Comparison of ENCODE assay signal across 25 mouse cellular contexts in the genomic region with DNA sequence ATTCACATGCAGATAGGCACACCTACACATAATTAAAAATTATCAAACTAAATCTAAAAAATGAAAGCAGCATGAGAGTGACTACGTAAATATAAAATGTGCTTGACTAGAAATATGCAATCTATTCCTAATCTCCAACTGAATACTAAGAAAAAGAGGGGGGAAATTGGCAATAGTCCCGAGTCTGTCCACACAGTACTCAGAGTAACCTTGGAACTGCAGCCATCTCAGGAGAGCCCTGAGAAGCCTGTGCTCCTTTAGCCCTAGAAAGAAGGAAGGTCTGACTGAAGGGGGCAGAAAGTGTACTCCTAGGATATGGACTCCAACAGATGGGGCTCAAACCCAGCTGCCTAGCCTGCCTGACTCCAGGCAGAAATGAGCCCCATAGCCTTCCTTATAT. TPM values are rescaled to one million over a fixed set of nuclear protein-coding genes. Genes with fewer than 3 reads are reported as not detected.
DNase-seq lines count a peak whose midpoint lies in the region; ATAC-seq and TF ChIP-seq lines count a peak whose summit lies in the region.
"Had no signal": no experiment of that assay in that cellular context is flagged by ENCODE, and none has a peak within 500 bp of the region (broad histone marks: within the 10 kb centered on the region; RNA-seq: fewer than 3 reads in every experiment).

No protein-coding gene starts in this region.

- no peaks in the 10 kb centered on the region for H3K9me3 ChIP-seq in hindbrain, embryonic 13.5 days
- no peaks in the 10 kb centered on the region for H3K9me3 ChIP-seq in hindbrain, embryonic 11.5 days (ENCODE audit: control insufficient read depth, low read length)
- no peaks in the 10 kb centered on the region for H3K9me3 ChIP-seq in kidney, postnatal 0 days (replicated peaks; ENCODE audit: low read length)
- no peaks in the 10 kb centered on the region for H3K9me3 ChIP-seq in lung, embryonic 15.5 days
- no peaks in the 10 kb centered on the region for H3K9me3 ChIP-seq in intestine, postnatal 0 days (ENCODE audit: control insufficient read depth)
- H3K9me3 ChIP-seq: forebrain, embryonic 13.5 days; heart, embryonic 13.5 days; liver, embryonic 13.5 days; midbrain, embryonic 10.5 days; stomach, embryonic 15.5 days had no signal

- no peaks in the 10 kb centered on the region for H3K36me3 ChIP-seq in hindbrain, embryonic 13.5 days
- H3K36me3 ChIP-seq in hindbrain, embryonic 11.5 days (ENCODE audit: control insufficient read depth, insufficient read depth, low read length) = no peaks in the 10 kb centered on the region
- no peaks in the 10 kb centered on the region for H3K36me3 ChIP-seq in kidney, postnatal 0 days (ENCODE audit: insufficient read depth, low read length)
- no peaks in the 10 kb centered on the region for H3K36me3 ChIP-seq in lung, embryonic 15.5 days
- no peaks in the 10 kb centered on the region for H3K36me3 ChIP-seq in intestine, postnatal 0 days (ENCODE audit: control insufficient read depth, insufficient read depth)
- H3K36me3 ChIP-seq: heart, embryonic 13.5 days; liver, embryonic 13.5 days; midbrain, embryonic 10.5 days; stomach, embryonic 15.5 days had no signal

- 89% methylated on average over 2 of the region's 2 CpGs for WGBS in hindbrain, embryonic 13.5 days
- WGBS in hindbrain, embryonic 11.5 days = 89% methylated on average over 2 of the region's 2 CpGs
- WGBS in kidney, postnatal 0 days = 66% methylated on average over 2 of the region's 2 CpGs
- WGBS in lung, embryonic 15.5 days = 64% methylated on average over 2 of the region's 2 CpGs
- 40% methylated on average over 2 of the region's 2 CpGs for WGBS in intestine, postnatal 0 days

- no peaks in the 10 kb centered on the region for H3K27me3 ChIP-seq in hindbrain, embryonic 13.5 days
- no peaks in the 10 kb centered on the region for H3K27me3 ChIP-seq in hindbrain, embryonic 11.5 days (ENCODE audit: control insufficient read depth, insufficient read depth, low read length)
- no peaks in the 10 kb centered on the region for H3K27me3 ChIP-seq in kidney, postnatal 0 days (ENCODE audit: insufficient read depth, low read length)
- H3K27me3 ChIP-seq in lung, embryonic 15.5 days = no peaks in the 10 kb centered on the region
- no peaks in the 10 kb centered on the region for H3K27me3 ChIP-seq in intestine, postnatal 0 days (replicated peaks; ENCODE audit: control insufficient read depth, insufficient read depth, low read length)
- H3K27me3 ChIP-seq: CH12.LX; forebrain, embryonic 13.5 days; heart, embryonic 13.5 days; liver, embryonic 13.5 days; stomach, embryonic 15.5 days had no signal

- H3K9ac ChIP-seq in hindbrain, embryonic 13.5 days = 0 out of 2 replicates have a peak overlapping the region, but pooled peaks have one; percentile 9
- H3K9ac ChIP-seq in hindbrain, embryonic 11.5 days (ENCODE audit: low read depth, low read length) = no peak overlapping the region
- no peak overlapping the region for H3K9ac ChIP-seq in kidney, postnatal 0 days (ENCODE audit: low read depth, low read length)
- no peak overlapping the region for H3K9ac ChIP-seq in lung, embryonic 15.5 days
- H3K9ac ChIP-seq in intestine, postnatal 0 days (ENCODE audit: low read depth, low read length) = no peak overlapping the region
- H3K9ac ChIP-seq: forebrain, embryonic 13.5 days; liver, embryonic 13.5 days; stomach, embryonic 15.5 days had no signal

- no peak for DNase-seq in hindbrain, embryonic 11.5 days (ENCODE audit: low spot score)
- no peak for DNase-seq in kidney, postnatal 0 days (ENCODE audit: low spot score)
- DNase-seq in kidney, adult 8-10 months = no peak
- DNase-seq in lung, adult 18-20 months = no peak
- DNase-seq in cerebellum, postnatal 25 days = no peak
- DNase-seq: adrenal gland, adult 8-10 months; cerebellum, adult 2 months; cerebellum, postnatal 14 days; gastrocnemius, postnatal 10 days; heart, postnatal 10 days; liver, embryonic 13.5 days; lung, postnatal 14 days; thymus, adult 18-20 months; thymus, postnatal 25 days had no signal

- ATAC-seq in hindbrain, embryonic 13.5 days (ENCODE audit: low FRiP score) = no peak
- no peak for ATAC-seq in hindbrain, embryonic 11.5 days (ENCODE audit: low FRiP score)
- ATAC-seq in kidney, postnatal 0 days (replicated peaks; ENCODE audit: low FRiP score, low read depth) = no peak
- ATAC-seq in lung, embryonic 15.5 days (ENCODE audit: borderline replicate concordance, extremely low read depth, low FRiP score, low TSS enrichment) = no peak
- ATAC-seq in intestine, postnatal 0 days = no peak
- ATAC-seq: activated CD4-positive, CD25-positive, alpha-beta regulatory T cell, adult 4 months; forebrain, embryonic 13.5 days; hindbrain, embryonic 16.5 days; midbrain, embryonic 16.5 days had no signal

- no peak overlapping the region for H3K4me3 ChIP-seq in hindbrain, embryonic 13.5 days
- H3K4me3 ChIP-seq in hindbrain, embryonic 11.5 days (ENCODE audit: low read depth, low read length) = no peak overlapping the region
- H3K4me3 ChIP-seq in kidney, postnatal 0 days (replicated peaks; ENCODE audit: low read depth, low read length) = no peak overlapping the region
- no peak overlapping the region for H3K4me3 ChIP-seq in lung, embryonic 15.5 days
- H3K4me3 ChIP-seq in intestine, postnatal 0 days (ENCODE audit: low read depth, low read length) = no peak overlapping the region
- H3K4me3 ChIP-seq: forebrain, embryonic 13.5 days; heart, embryonic 13.5 days; liver, embryonic 13.5 days; midbrain, embryonic 10.5 days; stomach, embryonic 15.5 days had no signal

- peaks cover 19% of the 10 kb centered on the region for H3K4me1 ChIP-seq in hindbrain, embryonic 13.5 days (replicated peaks)
- H3K4me1 ChIP-seq in hindbrain, embryonic 11.5 days (replicated peaks; ENCODE audit: control insufficient read depth, insufficient read depth, low read length) = no peaks in the 10 kb centered on the region
- H3K4me1 ChIP-seq in kidney, postnatal 0 days (replicated peaks; ENCODE audit: insufficient read depth, low read length) = peaks cover 33% of the 10 kb centered on the region
- H3K4me1 ChIP-seq in lung, embryonic 15.5 days = peaks cover 19% of the 10 kb centered on the region
- H3K4me1 ChIP-seq in intestine, postnatal 0 days (replicated peaks; ENCODE audit: control insufficient read depth, insufficient read depth, low read length) = peaks cover 34% of the 10 kb centered on the region

- H3K4me2 ChIP-seq in hindbrain, embryonic 13.5 days = no peak overlapping the region
- no peak overlapping the region for H3K4me2 ChIP-seq in hindbrain, embryonic 11.5 days (replicated peaks; ENCODE audit: low read depth, low read length)
- no peak overlapping the region for H3K4me2 ChIP-seq in kidney, postnatal 0 days (ENCODE audit: low read length)
- no peak overlapping the region for H3K4me2 ChIP-seq in lung, embryonic 15.5 days
- H3K4me2 ChIP-seq in intestine, postnatal 0 days (replicated peaks; ENCODE audit: low read depth) = 0 out of 2 replicates have a peak overlapping the region, but pooled peaks have one; percentile 17
- H3K4me2 ChIP-seq: forebrain, embryonic 13.5 days; heart, embryonic 13.5 days; liver, embryonic 13.5 days; stomach, embryonic 15.5 days had no signal

- H3K27ac ChIP-seq in hindbrain, embryonic 13.5 days = no peak overlapping the region
- no peak overlapping the region for H3K27ac ChIP-seq in hindbrain, embryonic 11.5 days (ENCODE audit: low read depth, low read length)
- H3K27ac ChIP-seq in kidney, postnatal 0 days = peak overlapping the region; percentile 85
- H3K27ac ChIP-seq in lung, embryonic 15.5 days = peak overlapping the region; percentile 41; the same call in 1 of the 2 replicates
- H3K27ac ChIP-seq in intestine, postnatal 0 days (ENCODE audit: low read depth, low read length) = peak overlapping the region; percentile 84
- H3K27ac ChIP-seq: forebrain, embryonic 13.5 days; heart, embryonic 13.5 days; midbrain, embryonic 10.5 days had no signal

- no peak for TF ChIP-seq CTCF in kidney, postnatal 0 days (IDR thresholded peaks at IDR 0.05; ENCODE audit: low read depth)
- no peak for TF ChIP-seq CTCF in intestine, postnatal 0 days (IDR thresholded peaks at IDR 0.05; ENCODE audit: low read depth)

RNA-seq across cellular contexts. Expression of gene Tbc1d14, which starts 34.5 kb away (rescaled TPM):
- 68.1 and 70.1 TPM in 2 replicates for polyA plus RNA-seq in hindbrain, embryonic 13.5 days (2015; fragmentation: Nextera tagmentation; extraction: Ambion mirVana)
- polyA plus RNA-seq in hindbrain, embryonic 11.5 days (2014; fragmentation: Nextera tagmentation; extraction: Ambion mirVana) = 38.3 and 41.4 TPM in 2 replicates
- polyA plus RNA-seq in kidney, postnatal 0 days (2015; fragmentation: Nextera tagmentation; extraction: Ambion mirVana) = 39.7 and 41.6 TPM in 2 replicates
- polyA plus RNA-seq in lung, embryonic 15.5 days (2015; fragmentation: Nextera tagmentation; extraction: Ambion mirVana) = 24.3 and 24.7 TPM in 2 replicates
- 16.8 and 17.2 TPM in 2 replicates for polyA plus RNA-seq in intestine, postnatal 0 days (2015; fragmentation: Nextera tagmentation; extraction: Ambion mirVana)

Comparison
In these comparisons a context has a peak if more than half of its experiments do, and no peak if none do; other contexts are left out.
1. H3K27ac ChIP-seq: peak in kidney, postnatal 0 days (single experiment), lung, embryonic 15.5 days (single experiment) and intestine, postnatal 0 days (single experiment); none in hindbrain, embryonic 13.5 days (single experiment) and hindbrain, embryonic 11.5 days (single experiment).